Mouse (Mus musculus) embryonic fibroblast, embryonic 13.5 days (primary cell): Measurements from ENCODE around the gene Trex1.

ENCODE experiments used
- CTCF ChIP-seq: IDR thresholded peaks from 2 replicates; pipeline ENCODE4 v1.5.1; 2011; ENCODE audit warnings: mild to moderate bottlenecking, control low read depth, low read length, moderate library complexity, borderline replicate concordance; ENCODE audit not compliant: insufficient read depth
- POLR2A ChIP-seq: IDR thresholded peaks from 2 replicates; pipeline ENCODE4 v1.6.1; 2011; ENCODE audit warnings: low read depth, mild to moderate bottlenecking, control low read depth, low read length, moderate library complexity

GRCm38 (mm10) chr9:109040906-109041305, 18.6 kb downstream of the Trex1 start:
- no peak for TF ChIP-seq POLR2A
- TF ChIP-seq CTCF: no peak
